Mouse (Mus musculus): ENCODE results near the gene Dab1. TPM values are rescaled to one million over a fixed set of nuclear protein-coding genes. Genes with fewer than 3 reads are reported as not detected.

Dab1 gene
- polyA plus RNA-seq, 1 experiment: not detected

DNA sequence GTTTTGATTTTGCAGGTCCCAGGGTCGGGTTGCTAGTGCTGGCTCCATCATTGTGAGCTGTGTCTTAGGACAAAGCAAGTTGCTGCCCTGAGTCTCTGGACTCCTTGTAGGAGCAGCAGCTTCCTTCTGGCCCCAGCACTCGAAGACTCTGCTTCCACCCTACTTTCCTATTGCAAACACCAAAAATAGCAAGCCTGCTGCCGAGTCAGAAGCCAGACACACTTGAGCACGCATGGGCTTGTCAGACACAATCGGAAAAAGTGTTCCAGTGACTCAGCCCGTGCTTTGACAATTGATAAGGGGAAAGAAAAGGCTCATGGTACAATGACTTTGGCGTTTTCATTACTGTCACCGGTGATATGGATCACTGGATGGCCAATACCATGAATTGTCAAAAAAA lies 1110.0 kb downstream of the Dab1 start:
- no peak for TF ChIP-seq GATA1 (IDR thresholded peaks at IDR 0.05; ENCODE audit: low read length)

DNA sequence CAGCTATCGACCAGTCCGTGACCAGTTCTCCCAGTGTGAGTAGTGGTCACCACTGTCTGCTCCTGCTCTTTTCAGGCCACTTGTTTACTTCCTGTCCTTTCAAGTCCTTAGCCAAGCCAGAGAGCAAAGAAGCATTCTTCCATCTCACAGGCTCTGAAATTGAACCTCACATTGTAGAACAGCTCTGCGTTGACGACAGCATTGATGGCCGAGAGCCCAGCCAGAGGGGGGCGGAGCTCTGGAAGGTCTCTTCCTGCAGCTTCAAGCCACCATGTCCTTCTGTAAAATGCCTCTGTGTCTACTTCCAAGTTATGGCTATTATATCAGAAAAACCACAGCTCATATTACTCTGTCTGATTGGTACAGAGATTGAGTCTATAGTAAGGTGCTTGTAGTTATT lies 1127.3 kb downstream of the Dab1 start:
- TF ChIP-seq GATA1 (IDR thresholded peaks at IDR 0.05; ENCODE audit: low read length): no peak

GRCm38 (mm10) chr4:104754090-104754489 lies 1134.9 kb downstream of the Dab1 start:
- no peak for TF ChIP-seq GATA1 (IDR thresholded peaks at IDR 0.05; ENCODE audit: low read length)

- no peak for TF ChIP-seq GATA1 (IDR thresholded peaks at IDR 0.05; ENCODE audit: low read length)
These were observed 1141.9 kb downstream of the Dab1 start for GRCm38 (mm10) chr4:104760878-104761624.

GRCm38 (mm10) chr4:104766065-104766464 lies 1146.9 kb downstream of the Dab1 start, which contains the start of gene C8b:
Gene C8b, plus strand, starts transcription at chr4:104766317.
- no peak for TF ChIP-seq GATA1 (IDR thresholded peaks at IDR 0.05; ENCODE audit: low read length)

- TF ChIP-seq GATA1 (IDR thresholded peaks at IDR 0.05; ENCODE audit: low read length): no peak
These were observed 1149.0 kb downstream of the Dab1 start for GRCm38 (mm10) chr4:104768190-104768589.

DNA sequence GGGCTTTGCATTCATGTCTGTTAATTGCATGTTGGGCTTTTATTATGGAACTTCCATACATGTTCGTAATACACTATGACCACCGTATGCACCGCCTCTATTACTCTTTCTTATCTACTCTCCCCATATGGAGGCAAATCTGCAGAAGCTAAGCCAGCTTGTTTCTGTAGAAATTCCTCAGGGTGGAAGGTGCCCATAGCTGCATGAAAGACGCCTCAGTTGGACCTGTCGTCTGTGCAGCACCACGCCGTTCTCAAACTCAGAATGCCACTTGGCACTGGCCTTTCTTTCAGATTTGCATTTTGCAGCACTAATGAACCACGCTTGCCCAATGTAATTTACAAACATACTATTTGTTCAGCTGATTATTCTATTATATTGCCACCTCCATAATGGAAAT lies 1150.4 kb downstream of the Dab1 start:
- no peak for TF ChIP-seq GATA1 (IDR thresholded peaks at IDR 0.05; ENCODE audit: low read length)

DNA sequence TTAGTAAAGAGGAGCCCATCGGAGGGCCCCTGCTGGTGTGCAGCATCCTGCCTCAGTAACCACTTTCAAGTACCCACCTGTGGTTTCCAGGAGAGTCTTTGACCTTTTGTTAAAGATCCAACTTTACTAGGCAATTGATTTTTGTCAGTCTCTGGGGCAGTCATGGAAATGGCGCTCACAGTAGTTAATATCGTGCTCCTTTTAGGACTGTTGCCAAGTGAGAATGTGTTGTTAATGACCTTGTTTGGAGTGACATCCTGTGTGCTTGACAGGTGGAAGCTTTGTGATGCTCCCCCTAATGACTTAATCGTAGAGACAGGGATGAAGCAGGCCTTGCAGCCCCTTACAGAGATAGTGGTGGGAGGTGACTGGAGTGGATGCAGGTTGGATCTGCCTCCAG lies 1151.2 kb downstream of the Dab1 start:
- TF ChIP-seq GATA1 (IDR thresholded peaks at IDR 0.05; ENCODE audit: low read length): no peak

- no peak for TF ChIP-seq GATA1 (IDR thresholded peaks at IDR 0.05; ENCODE audit: low read length)
These were observed 1156.4 kb downstream of the Dab1 start for GRCm38 (mm10) chr4:104775601-104776000.

GRCm38 (mm10) chr4:104779460-104779859 lies 1160.3 kb downstream of the Dab1 start:
- TF ChIP-seq GATA1 (IDR thresholded peaks at IDR 0.05; ENCODE audit: low read length): no peak

- no peak for TF ChIP-seq GATA1 (IDR thresholded peaks at IDR 0.05; ENCODE audit: low read length)
These were observed 1162.3 kb downstream of the Dab1 start for GRCm38 (mm10) chr4:104781441-104781840.

GRCm38 (mm10) chr4:104782346-104782745 lies 1163.2 kb downstream of the Dab1 start:
- no peak for TF ChIP-seq GATA1 (IDR thresholded peaks at IDR 0.05; ENCODE audit: low read length)

- TF ChIP-seq GATA1 (IDR thresholded peaks at IDR 0.05; ENCODE audit: low read length): no peak
These were observed 1173.0 kb downstream of the Dab1 start for GRCm38 (mm10) chr4:104792111-104792510.
